Mouse (Mus musculus) liver, embryonic 14.5 days (tissue): ENCODE data around the gene Lrrc25. TPM values are rescaled to one million over a fixed set of nuclear protein-coding genes. Genes with fewer than 3 reads are reported as not detected.

Experiments
- ATAC-seq: fragments of 200-750 bp; cut with Nextera tagmentation; 2 replicates; pipeline ENCODE4 v1.8.0; 2017; ENCODE audit warnings: moderate number of reproducible peaks, mild to moderate bottlenecking, moderate library complexity; ENCODE audit not compliant: insufficient read depth
- DNase-seq, 3 experiments: peaks; one replicate each; pipeline ENCODE4 v3.0.0-alpha.2; 2012 to 2013; ENCODE audit warnings: low read depth in 3 of 3, low spot score in 3 of 3
- H3K27ac ChIP-seq: fragments of 300-500 bp; sonication (generic); 2 replicates; pipeline ENCODE4 v1.5.1; 2014; ENCODE audit warnings: moderate library complexity, mild to moderate bottlenecking, control low read depth, inconsistent platforms
- H3K27me3 ChIP-seq: fragments of 300-500 bp; sonication (generic); 2 replicates; pipeline ENCODE4 v1.6.1; 2014; ENCODE audit warnings: mild to moderate bottlenecking, low read length, moderate library complexity; ENCODE audit not compliant: control insufficient read depth, insufficient read depth
- H3K36me3 ChIP-seq: fragments of 300-500 bp; sonication (generic); replicated peaks from 2 replicates; pipeline ENCODE4 v1.6.1; 2014; ENCODE audit warnings: low read depth; ENCODE audit not compliant: control insufficient read depth, insufficient read depth
- H3K4me1 ChIP-seq, 2 experiments: fragments of 200-500 bp in 1 of 2; fragments of 300-500 bp in 1 of 2; sonication (generic) in 1 of 2; replicated peaks; 2 replicates each; pipeline ENCODE4 v1.6.1; 2012 to 2014; ENCODE audit warnings: antibody characterized with exemption in 1 of 2, inconsistent platforms in 1 of 2, low read length in 1 of 2; ENCODE audit not compliant: control insufficient read depth in 2 of 2, insufficient read depth in 2 of 2
- H3K4me2 ChIP-seq: fragments of 300-500 bp; sonication (generic); 2 replicates; pipeline ENCODE4 v1.6.1; 2014; ENCODE audit warnings: low read depth, mild to moderate bottlenecking, control low read depth, moderate library complexity
- H3K4me3 ChIP-seq, 2 experiments: fragments of 200-500 bp in 1 of 2; fragments of 300-500 bp in 1 of 2; sonication (generic) in 1 of 2; 2 replicates each; pipeline ENCODE4 v1.5.1; 2012 to 2014; ENCODE audit warnings: low read depth in 2 of 2, low read length in 2 of 2, mild to moderate bottlenecking in 2 of 2, control low read depth in 1 of 2, inconsistent platforms in 1 of 2, moderate library complexity in 1 of 2; ENCODE audit not compliant: insufficient read depth in 1 of 2
- H3K9ac ChIP-seq: fragments of 300-500 bp; sonication (generic); replicated peaks from 2 replicates; pipeline ENCODE4 v1.6.1; 2014; ENCODE audit warnings: mild to moderate bottlenecking, control low read depth, moderate library complexity
- H3K9me3 ChIP-seq: fragments of 300-500 bp; sonication (generic); 2 replicates; pipeline ENCODE4 v1.6.1; 2016; ENCODE audit warnings: low read length, mixed read lengths; ENCODE audit not compliant: control insufficient read depth
- CTCF ChIP-seq: IDR thresholded peaks from 2 replicates; pipeline ENCODE4 v1.5.1; 2016; ENCODE audit warnings: antibody characterized with exemption, low read depth, control low read depth
- EP300 ChIP-seq: IDR thresholded peaks from 2 replicates; pipeline ENCODE4 v1.6.1; 2016; ENCODE audit warnings: antibody characterized with exemption, low read depth
- WGBS: fragments of 180-500 bp; shearing (Covaris S2); extraction: QIAGEN DNeasy Blood & Tissue Kit; methylation state at CpG from one replicate; pipeline ENCODE4 v1.1.7; 2014; ENCODE audit not compliant: insufficient replicate concordance; 5-methylcytosine and 5-hydroxymethylcytosine counted together
- polyA plus RNA-seq, 2 experiments: library from polyadenylated mRNA; depleted of rRNA in 1 of 2; stranded (reverse) in 1 of 2; unstranded in 1 of 2; fragments of >200 nt; fragmentation: Nextera tagmentation in 1 of 2; extraction: Ambion mirVana in 1 of 2; gene quantifications; 2 replicates each; pipeline versions ENCODE4 v1.2.1 to v1.2.3; 2012 to 2014

Gene Lrrc25
- polyA plus RNA-seq, 2 experiments: 4.3 to 4.7 TPM

DNA sequence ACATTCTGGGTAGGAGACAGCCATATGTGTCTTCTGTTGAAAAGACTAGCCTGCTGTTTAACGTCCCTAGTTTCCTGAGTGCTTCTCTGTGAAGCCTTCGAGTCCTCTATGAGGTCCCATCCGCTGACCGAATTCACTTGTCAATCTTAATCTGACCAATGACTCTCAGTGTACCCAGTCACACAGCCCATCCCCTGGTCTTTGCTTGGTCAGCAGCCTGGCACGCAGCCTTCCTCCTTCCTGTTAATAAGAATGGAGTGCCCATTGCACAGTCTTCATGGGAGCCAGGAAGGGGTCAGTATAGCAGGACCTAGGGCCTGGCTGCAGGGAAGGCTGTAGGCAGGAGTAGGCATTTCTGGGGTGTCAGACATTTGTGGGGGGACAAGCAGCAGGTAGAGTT lies 1.5 kb upstream of the Lrrc25 start:
- no peak overlapping the region; the same call in 1 of the 2 replicates for H3K27ac ChIP-seq
- H3K4me2 ChIP-seq: no peak overlapping the region
- DNase-seq (no peak), ATAC-seq (no peak)
- H3K9me3 ChIP-seq: no peaks in the 10 kb centered on the region
- no peaks in the 10 kb centered on the region for H3K36me3 ChIP-seq
- no peak overlapping the region for H3K9ac ChIP-seq
- no peaks in the 10 kb centered on the region for H3K27me3 ChIP-seq
- no peak overlapping the region for H3K4me3 ChIP-seq
- 56% methylated on average over 5 of the region's 5 CpGs for WGBS
- peaks cover 34 to 43% of the 10 kb centered on the region in 2 experiments for H3K4me1 ChIP-seq
- TF ChIP-seq CTCF: no peak
- TF ChIP-seq EP300: no peak

- WGBS: 81% methylated on average over 8 of the region's 8 CpGs
- H3K4me3 ChIP-seq: no peak overlapping the region
- no peak overlapping the region for H3K27ac ChIP-seq
These were observed 674 bp upstream of the Lrrc25 start for GRCm38 (mm10) chr8:70615281-70615680.

GRCm38 (mm10) chr8:70616645-70617044 lies 690 bp downstream of the Lrrc25 start:
- WGBS: 29% methylated on average over 11 of the region's 11 CpGs
- DNase-seq (no peak), ATAC-seq (no peak)
- Histone ChIP-seq H3K4me1 (peaks cover 38 to 49% of the 10 kb centered on the region in 2 experiments), H3K4me2 (no peak overlapping the region), H3K9me3 (no peaks in the 10 kb centered on the region), H3K4me3 (peak overlapping the region in 1 of 2 experiments; percentile 14; a peak in 1 of 4 replicates), H3K9ac (no peak overlapping the region), H3K36me3 (no peaks in the 10 kb centered on the region), H3K27me3 (no peaks in the 10 kb centered on the region), H3K27ac (no peak overlapping the region)
- TF ChIP-seq EP300 (no peak), CTCF (no peak)

More at GRCm38 (mm10) chr8:70615281-70615680, 674 bp upstream of the Lrrc25 start:
- Histone ChIP-seq H3K4me1 (peaks cover 30 to 46% of the 10 kb centered on the region in 2 experiments), H3K4me2 (no peak overlapping the region), H3K9ac (no peak overlapping the region), H3K9me3 (no peaks in the 10 kb centered on the region), H3K27me3 (no peaks in the 10 kb centered on the region), H3K36me3 (no peaks in the 10 kb centered on the region)
- DNase-seq (no peak), ATAC-seq (no peak)
- TF ChIP-seq EP300 (no peak), CTCF (no peak)

DNA sequence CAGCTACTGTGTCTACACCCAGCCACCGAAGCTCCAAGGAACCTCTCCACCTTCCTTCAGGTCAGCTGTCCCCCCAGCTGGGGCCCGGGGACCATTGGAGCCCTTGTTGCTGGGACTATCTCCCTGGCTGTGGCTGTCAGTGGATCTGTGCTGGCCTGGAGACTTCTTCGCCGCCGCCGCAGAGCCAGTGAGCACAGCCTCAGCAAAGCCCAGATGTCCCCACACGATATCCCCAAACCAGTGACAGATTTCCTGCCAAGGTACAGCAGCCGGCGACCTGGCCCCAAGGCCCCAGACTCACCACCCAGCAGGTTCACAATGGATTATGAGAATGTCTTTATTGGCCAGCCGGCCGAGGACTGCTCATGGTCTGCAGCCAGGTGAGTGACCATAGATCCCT lies 2.0 kb downstream of the Lrrc25 start:
- Histone ChIP-seq H3K4me2 (peak overlapping the region; percentile 54), H3K4me1 (peaks cover 48 to 57% of the 10 kb centered on the region in 2 experiments), H3K4me3 (peak overlapping the region in 1 of 2 experiments; percentile 21; a peak in 1 of 4 replicates), H3K9me3 (no peaks in the 10 kb centered on the region), H3K9ac (peak overlapping the region; percentile 46), H3K27ac (peak overlapping the region; percentile 61), H3K36me3 (no peaks in the 10 kb centered on the region), H3K27me3 (no peaks in the 10 kb centered on the region)
- no peak for DNase-seq
- no peak for ATAC-seq
- TF ChIP-seq EP300 (peak; percentile 36; the same call in 1 of the 2 replicates), CTCF (no peak)
- WGBS: 8% methylated on average over 11 of the region's 11 CpGs

DNA sequence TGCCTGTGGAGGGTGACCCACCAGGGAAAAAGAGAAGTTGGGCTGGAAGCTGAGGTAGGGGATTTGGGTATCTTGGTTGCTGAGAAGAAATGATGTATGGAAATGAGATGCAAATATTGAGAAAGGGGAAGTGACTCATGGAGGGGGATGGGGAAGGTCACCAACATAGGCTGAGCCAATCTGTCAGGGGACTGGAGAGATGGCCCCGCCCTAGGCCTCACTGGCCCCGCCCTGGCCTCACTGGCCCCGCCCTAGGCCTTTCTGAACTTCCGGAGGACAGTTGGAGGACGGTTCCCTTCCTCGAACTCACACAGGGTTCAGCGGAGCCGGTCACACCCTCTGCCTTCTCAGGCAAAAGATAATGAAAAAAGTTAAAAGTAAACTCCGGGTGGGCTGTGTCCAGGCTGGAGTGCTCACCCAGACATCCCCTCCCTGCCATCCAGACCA lies 3.0 kb downstream of the Lrrc25 start:
- H3K27ac ChIP-seq: peak overlapping the region; percentile 61
- no peak overlapping the region for H3K9ac ChIP-seq
- H3K4me3 ChIP-seq: 0 out of 4 replicates have a peak overlapping the region, but pooled peaks of 1 of the 2 experiments have one; percentile 5
- H3K36me3 ChIP-seq: no peaks in the 10 kb centered on the region
- H3K4me1 ChIP-seq: peaks cover 57 to 66% of the 10 kb centered on the region in 2 experiments
- DNase-seq (peak; percentile 76 to 89 (median 79)), ATAC-seq (peak; percentile 83)
- TF ChIP-seq CTCF: no peak
- WGBS: 1% methylated on average over 9 of the region's 9 CpGs
- H3K27me3 ChIP-seq: no peaks in the 10 kb centered on the region
- peak overlapping the region; percentile 54 for H3K4me2 ChIP-seq
- no peaks in the 10 kb centered on the region for H3K9me3 ChIP-seq
